Mouse (Mus musculus) left cerebral cortex, postnatal 25 days (tissue): ENCODE measurements at regions not wholly inside any gene's neighbourhood (a gene's known extent, or its start where the extent isn't known, plus 50 kb on each side); places are given as distances from the start of the nearest gene placed in this dataset.
"Not testable (repeated sequence)": the region's sequence is repeated elsewhere in the genome, so short reads cannot be mapped to it uniquely, and the experiment has no call there.

ENCODE experiments used
- DNase-seq, 2 experiments: peaks; one replicate each; pipeline ENCODE4 v3.0.0; 2022; ENCODE audit warnings: low spot score in 2 of 2, mixed read lengths in 1 of 2
- intact Hi-C: fragments of 180-260 bp; cut with DNase I; formaldehyde crosslinking; loops from one replicate; pipeline ENCODE4 v1.15.1; 2025

DNA sequence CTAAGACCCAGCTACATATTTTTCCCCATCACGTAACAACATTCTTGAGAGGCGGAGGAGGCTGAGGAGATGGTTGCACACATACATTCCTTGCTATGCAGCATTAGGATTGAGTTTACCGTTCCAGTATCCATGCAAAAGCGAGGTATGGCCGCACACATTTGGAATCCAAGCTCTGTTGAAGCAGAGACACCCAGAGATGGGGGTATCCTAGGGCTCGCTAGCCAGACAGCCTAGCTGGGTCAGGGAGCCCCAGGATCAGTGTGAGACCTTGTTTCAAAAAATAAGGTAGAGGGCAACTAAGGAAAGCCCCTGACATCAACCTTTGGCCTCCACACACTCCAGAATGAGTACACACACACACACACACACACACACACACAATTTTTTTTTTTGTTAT lies 224.7 kb upstream of the Klf3 start:
- DNase-seq, result no peak
- intact Hi-C loops, result no loop called here

DNA sequence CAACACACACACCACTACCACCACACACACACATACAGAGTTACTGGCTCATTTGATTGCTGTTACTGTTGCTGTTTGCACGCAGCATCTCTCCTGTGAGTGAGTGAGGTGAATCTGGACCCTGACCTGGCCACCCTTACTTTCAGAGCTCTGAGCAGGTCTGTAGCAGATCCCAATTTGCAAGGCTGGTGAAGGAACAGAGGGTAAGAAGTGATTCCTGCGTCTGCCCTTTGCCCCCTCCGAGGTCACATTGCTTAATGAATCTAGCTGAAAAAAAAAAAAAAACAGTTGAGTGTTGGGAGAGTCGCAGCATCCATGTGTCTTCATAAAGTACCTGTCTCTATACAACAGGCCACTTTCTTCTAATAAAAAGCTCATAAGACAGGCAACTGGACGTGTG lies 224.1 kb upstream of the Klf3 start:
- intact Hi-C loops, result no loop called here
- DNase-seq, result no peak

DNA sequence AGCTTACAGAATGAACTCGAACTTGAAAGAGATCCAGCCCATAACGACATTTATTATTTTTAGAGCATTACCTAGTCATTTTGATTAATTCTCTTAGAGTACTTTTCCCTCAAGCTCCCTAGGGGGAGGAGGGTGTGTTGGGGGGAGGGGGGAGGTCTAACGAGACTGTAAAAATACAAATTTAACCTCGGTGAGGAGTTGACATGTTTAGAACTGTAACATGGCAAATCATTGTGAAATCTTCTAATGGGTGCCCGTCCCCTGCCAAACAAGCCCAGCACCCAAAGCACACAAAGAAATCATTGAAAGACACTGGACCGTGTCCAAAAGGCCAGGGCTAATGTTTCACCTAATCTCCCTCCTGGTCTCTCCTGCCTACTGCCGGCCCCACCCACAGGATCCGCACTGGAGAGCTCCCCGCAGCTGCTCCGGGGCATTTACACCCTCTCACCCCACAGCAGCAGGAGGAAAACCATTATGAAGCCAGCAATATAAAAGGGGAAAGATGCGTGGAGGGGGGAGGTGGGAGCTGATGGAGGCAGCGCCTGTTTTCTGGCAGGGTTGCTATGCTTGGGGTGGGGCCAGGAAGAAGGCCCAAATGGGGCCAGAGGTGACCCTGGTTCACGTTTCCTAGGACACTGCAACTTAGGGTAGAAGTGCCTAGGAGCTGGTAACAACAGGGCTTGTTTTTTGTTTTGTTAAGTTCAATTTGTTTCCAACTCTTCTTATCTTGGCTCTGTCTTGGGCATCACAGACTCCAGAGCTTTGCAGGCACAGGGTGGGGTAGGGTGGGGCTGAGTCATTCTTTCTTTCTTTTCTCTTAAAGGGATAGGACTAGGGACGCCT lies 223.5 kb upstream of the Klf3 start:
- intact Hi-C loops, result no loop called here
- DNase-seq, result no peak

DNA sequence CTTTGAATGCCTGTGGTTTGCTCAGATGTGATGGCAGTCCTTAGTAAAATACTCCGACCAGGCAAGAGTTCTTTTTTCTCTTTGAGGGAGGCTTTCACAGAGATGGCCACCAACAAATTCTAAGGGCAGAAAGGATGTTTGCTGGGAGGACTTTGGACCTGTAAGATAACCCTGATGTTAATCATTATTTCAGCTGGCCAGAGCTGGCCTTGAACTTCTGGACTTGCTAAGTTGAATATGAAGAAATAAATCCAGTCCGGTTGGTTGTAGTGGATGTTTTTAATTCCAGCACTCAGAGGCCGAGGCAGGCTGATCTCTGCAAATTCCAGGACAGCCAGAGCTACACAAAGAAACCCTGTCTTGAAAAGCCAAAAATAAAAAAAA lies 222.9 kb upstream of the Klf3 start:
- intact Hi-C loops, result no loop called here

DNA sequence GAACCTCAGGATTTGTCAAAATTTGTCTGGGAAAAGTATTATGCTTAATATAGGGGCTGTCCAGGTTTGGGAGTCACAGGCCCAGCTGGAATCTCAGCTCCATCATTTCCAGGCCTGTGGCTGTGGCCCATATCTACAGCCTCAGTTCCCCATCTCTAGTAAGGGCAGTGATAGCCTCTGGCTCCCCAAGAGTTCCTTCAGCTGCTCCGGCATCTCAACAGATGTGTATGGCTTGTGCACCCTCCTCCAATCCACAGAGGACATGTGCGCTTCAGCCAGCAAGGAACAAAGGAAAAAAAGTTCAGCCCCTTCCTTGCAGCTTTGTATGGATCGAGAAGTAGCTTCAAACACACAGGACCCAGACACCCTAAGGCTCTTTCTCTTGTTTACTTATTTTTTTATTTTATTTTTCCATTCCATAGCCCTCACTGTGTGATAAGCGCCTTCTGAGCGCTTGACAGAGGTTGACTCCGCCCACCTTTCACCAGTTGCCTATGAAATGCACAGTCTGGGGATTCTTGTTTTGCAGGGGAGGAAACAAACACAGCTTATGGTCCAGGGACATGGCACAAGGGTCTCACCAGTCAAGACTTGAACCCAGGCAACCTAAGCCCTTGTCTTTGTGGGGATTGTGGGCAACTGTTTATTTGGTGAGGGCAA lies 222.3 kb upstream of the Klf3 start:
- no peak for DNase-seq
- intact Hi-C loops, result no loop called here

More for the DNA sequence above, 222.9 kb upstream of the Klf3 start:
- no peak for DNase-seq

DNA sequence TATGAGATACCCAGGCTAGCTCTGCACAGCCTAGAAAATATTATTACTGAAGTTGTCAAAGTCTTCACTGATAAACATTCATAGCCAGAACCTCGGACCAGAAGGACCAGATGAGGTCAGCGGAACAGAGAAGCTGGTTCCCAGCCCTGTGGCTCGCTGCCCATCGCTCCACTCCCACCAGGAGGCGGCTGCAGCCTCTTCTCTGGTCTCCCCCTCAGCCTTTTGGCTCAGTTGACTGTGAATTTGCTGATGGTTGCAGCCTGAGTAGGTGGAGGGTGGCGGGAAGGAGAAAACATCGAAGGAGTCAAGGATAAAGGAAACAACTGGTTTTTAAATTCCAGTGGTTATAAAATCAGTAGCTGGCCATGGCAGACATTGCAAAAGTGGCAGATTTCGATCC lies 221.7 kb upstream of the Klf3 start:
- intact Hi-C loops, result no loop called here
- DNase-seq, result no peak

DNA sequence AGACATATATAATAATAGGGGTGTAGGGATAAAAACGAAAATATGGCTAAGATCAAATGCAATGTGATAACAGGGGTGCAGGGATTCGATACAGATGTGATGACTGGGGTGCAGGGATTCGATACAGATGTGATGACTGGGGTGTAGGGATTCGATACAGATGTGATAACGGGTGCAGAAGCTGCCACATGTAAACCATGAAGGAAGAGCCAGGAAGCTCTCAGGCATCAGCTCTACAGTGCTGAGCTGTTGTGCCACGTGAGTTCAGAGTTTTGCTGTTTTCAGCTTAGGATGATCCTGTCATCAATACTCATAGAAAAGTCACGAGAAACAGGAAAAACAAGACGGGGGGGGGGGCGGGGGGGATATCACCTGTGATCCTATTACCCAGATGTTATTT lies 221.2 kb upstream of the Klf3 start:
- intact Hi-C loops, result no loop called here
- DNase-seq, result no peak

DNA sequence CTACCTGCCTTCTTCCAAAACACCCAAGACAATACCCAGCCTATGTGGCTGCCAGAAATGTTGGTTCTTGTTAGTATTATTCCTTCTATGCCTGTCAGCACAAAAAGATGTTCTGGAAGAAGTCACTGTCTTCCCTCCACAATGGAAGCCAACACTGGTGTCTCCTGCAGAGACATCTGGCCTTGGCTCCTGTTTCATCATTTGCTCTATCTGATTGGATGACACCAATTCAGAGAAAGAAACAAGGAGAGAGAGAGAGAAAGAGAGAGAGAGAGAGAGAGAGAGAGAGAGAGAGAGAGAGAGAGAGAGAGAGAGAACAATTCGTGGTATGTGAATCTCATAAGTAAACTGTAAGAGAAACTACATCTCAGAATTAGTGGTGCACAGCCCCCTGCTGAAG lies 218.9 kb upstream of the Klf3 start:
- intact Hi-C loops, result no loop called here
- no peak for DNase-seq

DNA sequence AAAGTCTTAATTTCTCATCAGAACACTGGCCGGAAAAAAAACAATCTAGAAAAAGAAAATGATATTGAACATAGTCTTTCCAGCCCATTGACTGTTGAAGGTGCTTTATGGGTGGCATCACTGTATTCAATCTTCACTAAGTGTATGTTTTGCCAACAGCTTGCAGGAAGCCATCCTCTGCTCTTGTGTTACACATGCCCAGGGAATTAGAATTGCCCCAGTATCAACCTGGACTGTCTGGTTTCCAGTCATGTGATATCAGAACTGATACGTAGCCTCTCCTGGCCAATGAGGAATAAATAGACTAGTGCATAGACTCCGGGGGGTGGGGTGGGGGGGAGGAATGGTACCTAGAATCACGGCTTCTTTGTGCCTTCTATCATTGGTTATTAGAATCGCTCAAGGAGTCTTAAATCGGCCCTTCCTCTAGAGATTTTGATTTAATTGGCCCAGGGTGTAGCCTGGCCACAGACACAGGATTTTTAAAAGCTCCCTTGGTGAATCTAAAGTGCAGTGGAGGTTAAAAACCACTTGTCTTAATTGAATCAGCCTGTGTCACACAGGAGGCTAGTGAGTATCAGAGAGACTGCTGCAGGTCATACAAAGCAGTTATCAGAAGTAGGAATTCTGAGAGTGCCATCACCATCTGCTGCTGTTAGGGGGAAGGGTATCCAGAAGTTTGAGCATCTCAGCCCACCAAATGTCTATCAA lies 218.0 kb upstream of the Klf3 start:
- intact Hi-C loops, result no loop called here
- DNase-seq, result no peak

DNA sequence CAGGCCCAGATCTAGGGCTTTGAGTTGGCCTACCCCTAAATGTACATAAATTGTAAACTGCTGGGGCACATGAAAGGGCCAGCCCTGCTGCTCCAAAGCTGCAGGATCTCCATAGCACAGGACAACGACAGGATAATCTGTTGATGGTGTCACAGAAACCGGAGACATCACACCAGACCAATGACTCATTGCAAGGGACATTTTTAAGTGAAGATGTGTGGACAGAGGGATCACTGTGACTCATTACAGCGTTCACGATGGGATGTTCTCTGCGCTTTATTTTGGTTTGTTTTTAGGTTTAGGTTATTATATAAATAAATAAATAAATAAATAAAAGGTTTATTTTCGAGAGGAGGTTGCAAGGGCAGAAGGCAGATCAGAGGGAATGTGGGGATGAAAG lies 216.9 kb upstream of the Klf3 start:
- no peak for DNase-seq
- intact Hi-C loops, result no loop called here

DNA sequence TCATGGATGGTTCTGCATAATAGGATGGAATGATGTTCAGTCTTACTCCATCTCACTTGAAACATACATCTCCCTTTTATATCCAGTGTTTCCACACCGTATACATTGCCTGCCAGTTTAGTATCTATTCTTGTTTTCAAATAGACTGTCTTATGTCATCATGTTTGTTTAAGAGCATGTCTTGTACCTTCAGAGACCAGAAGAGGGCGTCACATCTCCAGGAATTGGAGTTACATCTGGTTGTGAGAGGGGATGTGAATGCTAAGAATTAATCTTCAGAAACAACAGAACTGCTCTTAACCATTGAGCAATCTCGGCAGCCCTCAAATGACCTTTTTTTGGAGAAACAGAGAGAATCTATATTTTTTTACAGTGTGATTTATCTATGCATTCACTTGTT lies 216.3 kb upstream of the Klf3 start:
- DNase-seq, result no peak
- intact Hi-C loops, result no loop called here

DNA sequence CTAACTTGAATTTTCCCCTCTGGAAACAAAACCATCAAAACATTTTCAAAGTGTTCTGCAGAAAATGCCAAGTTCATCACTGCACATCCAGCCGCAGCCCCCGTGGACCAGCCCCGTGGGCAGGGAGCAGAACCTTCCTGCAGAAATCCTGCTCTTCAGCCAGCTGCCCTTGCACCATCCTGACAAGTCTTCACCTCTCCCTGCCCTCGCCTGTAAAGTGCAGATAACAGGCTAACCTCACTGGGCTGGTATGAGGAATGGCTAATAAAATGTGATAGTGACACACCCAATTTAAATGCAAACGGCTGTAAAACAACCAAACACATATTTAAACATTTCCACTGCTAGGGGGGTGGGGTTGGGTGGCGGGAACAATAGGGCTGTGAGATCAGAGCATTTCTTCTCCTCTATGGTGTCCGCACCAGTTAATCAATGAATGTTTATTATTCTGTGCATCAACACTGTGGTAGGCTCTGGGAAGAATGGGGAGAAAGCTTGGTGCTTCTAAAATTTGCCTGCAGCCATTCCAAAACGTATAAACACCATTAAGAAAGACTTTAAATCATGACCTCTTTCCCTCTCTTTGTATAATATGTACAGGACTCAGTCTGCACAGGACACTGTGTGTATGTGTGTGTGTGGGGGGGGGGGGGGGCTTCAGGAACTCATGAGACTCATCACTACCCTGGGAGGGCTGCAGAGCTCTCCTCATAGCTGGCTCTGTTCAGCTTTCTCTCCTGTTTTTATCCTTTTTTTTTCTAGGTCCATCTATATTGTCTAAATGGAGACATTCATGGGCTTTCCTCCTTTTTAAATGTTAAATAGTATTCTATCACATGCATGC lies 215.1 kb upstream of the Klf3 start:
- intact Hi-C loops, result no loop called here
- DNase-seq, result no peak

DNA sequence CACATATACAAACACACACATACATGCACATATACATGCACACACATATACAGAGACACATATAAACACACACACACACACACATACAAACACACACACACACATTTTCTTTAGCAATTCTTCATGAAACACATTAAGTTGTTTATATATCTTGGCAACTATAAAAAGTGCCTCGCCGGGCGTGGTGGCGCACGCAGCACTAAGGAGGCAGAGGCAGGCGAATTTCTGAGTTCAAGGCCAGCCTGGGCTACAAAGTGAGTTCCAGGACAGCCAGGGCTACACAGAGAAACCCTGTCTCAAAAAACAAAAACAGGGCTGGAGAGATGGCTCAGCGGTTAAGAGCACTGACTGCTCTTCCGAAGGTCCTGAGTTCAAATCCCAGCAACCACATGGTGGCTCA lies 214.4 kb upstream of the Klf3 start:
- DNase-seq, intact Hi-C loops: not testable (repeated sequence)

DNA sequence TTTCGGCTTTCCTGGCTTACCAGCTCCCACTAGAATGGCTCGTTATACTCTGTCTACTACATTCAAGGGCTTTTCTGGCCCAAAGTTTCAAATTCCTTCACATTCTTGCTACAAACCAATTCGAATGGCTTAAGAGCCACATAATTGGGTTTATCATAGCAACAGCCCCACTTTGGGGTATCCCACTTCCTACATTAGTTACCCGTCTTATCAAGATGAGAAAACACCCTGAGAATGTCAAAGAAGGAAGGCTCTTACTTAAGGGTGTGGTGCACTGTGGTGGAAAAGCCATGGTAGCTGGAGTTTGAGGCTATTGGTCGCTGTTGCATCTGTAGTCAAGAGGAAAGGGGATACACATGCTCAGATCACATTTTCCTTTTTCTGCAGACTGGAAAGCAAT lies 213.2 kb upstream of the Klf3 start:
- intact Hi-C loops, result no loop called here
- DNase-seq, result no peak

DNA sequence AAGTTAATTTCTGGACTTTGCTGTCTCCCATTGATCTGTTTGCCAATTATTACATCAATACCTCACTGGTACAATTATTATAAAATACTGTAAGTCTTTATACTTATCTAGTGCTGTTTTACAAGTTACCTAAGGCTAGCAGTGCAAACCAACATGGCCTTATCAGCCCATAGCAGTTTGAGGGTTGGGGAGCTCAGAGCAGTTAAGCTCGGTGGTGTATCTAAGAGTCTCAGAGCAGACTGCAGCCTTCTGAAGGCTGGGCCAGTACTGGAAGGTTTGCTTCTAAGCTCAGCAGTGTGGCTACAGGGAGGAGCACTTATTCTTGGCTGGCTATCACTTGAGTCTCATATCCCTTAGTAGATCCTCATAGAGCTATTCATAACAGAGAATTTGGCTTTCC lies 212.4 kb upstream of the Klf3 start:
- no peak for DNase-seq
- intact Hi-C loops, result no loop called here

DNA sequence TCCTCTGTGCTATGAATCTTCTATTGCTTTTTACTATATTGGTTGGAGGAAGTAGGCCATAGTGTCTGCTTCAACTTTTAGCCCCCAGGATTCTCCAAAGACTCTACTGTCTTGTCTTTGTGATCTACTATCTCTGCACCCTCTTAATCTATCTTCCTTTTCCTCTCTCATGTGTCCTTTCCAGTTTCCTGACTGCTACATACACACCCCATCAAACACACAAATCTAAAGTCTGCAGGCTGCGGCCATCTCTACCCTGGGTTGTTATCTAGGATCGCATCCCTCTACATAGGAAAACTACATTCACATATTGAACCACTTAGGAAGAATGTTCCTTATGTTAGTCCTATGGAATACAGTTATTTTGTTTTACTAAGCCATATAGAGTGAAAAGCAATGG lies 211.4 kb upstream of the Klf3 start:
- intact Hi-C loops, result no loop called here
- no peak for DNase-seq

DNA sequence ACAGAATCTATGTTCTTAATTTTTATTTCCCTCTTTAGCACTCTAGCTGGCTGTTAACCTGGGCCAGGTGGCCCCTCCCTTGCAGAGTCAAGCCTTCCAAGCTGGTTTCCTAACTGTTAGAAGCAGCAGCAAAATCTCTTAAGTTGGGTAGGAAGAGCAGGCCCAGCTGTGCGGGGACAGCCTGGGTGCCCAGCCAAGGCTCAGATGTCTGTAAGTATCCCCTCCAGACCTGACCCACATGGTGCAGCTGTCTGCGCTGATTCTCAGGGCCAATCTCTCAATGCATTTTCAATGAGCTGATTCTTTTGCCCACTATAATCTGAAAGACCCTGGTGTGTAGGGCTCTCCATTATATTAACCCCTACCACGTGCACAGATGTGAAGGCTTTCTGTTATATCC lies 208.0 kb upstream of the Klf3 start:
- no peak for DNase-seq
- intact Hi-C loops, result no loop called here

DNA sequence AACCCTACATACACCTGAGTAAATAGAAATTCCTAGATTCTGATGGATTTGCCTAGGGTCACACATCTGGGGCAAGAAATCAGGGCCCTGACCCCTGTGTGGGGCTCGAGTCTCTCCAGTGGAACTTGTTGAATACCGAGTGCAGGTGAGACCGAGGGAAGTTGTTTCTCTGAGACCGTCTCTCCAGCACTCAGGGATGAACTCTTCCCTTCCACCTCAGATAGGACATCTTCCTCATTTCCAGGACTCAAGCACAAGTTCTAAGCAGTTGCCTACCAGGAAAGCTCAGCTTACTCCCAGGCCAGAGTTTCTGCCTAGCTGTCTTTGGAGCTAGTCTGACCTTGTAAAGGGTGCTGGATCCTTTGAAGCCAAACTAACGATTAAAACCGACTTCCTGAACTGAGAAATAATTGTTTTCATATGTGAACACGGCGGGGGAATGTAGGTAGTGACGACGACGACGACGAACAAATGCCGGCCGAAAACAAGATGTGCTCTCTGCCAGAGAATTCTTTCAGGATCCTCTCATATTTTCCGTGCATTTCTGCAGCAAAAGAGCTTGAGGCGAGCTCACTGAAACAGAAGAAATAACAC lies 207.3 kb upstream of the Klf3 start:
- DNase-seq, result no peak
- intact Hi-C loops, result no loop called here

DNA sequence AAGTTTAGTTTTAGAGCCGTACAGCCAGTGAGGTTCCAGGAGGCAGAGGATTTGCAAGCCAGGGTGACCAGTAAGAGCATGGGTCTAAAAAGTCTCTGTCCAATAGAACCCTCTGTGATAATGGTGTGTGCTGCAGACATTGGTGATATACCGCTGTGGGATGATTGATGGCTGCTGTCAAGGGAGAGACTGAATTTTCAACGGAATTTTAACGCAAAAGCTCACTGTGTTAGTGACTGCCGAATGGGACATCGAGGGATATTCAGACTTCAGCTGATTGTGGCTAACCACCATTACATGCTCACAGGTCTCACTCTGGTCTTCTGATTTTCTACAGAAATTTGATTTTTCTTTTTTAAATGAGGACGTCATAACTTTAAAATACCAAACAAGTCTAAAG lies 206.2 kb upstream of the Klf3 start:
- no peak for DNase-seq
- intact Hi-C loops, result no loop called here

DNA sequence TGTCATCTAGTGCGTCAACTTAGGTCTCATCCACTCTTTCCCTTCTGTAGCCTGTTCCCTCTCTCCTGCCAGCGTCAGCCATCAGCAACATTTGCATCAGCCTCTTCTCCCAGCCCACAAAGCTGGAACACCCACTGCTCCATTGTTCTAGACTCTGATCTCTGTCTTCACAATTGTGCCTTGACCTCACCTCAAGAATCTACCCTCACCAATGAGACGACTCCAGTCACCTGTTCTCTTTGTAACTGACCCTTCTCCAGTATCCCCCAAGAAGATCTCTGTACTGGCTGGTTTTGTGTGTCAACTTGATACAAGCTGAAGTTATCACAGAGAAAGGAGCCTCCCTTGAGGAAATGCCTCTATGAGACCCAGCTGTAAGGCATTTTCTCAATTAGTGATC lies 205.7 kb upstream of the Klf3 start:
- no peak for DNase-seq
- intact Hi-C loops, result no loop called here
